Comparison of ENCODE assay signal across 9 mouse cellular contexts in the genomic region with DNA sequence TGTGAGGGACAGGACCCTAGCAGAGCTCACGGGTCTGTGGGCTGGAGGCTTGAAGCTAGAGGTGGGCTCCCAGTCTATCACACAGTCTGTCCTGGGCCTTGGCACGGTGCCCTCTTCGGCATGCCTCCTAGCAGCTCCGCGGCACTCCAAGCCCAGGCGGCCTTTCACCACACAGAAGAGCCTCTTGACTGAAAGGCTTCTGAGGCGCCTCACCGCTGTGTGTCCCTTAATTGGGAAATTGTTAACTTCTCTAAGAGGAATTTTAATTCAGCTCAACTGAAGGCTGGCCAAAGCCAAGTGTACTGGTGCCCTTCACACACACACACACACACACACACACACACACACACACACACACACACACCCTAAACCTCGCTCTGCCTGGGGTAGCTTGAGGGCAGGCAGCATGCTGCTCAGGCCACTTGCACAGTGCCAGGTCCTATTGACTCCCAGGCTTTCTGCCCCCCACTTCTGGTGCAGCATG. TPM values are rescaled to one million over a fixed set of nuclear protein-coding genes. Genes with fewer than 3 reads are reported as not detected.
A peak's percentile ranks its signal among the peaks of the same experiment; 100 is the strongest.
DNase-seq lines count a peak whose midpoint lies in the region; ATAC-seq lines count a peak whose summit lies in the region.
"Had no signal": no experiment of that assay in that cellular context is flagged by ENCODE, and none has a peak within 500 bp of the region (broad histone marks: within the 10 kb centered on the region; RNA-seq: fewer than 3 reads in every experiment).

No protein-coding gene starts in this region.

- no peak overlapping the region for H3K9ac ChIP-seq in embryonic facial prominence, embryonic 14.5 days (ENCODE audit: low read depth, low read length)
- no peak overlapping the region for H3K9ac ChIP-seq in neural tube, embryonic 15.5 days (replicated peaks)
- H3K9ac ChIP-seq in liver, embryonic 11.5 days (ENCODE audit: low read depth, low read length): no peak overlapping the region
- H3K9ac ChIP-seq in intestine, embryonic 16.5 days (ENCODE audit: low read depth, low read length): no peak overlapping the region
- H3K9ac ChIP-seq: limb, embryonic 12.5 days had no signal

- H3K4me3 ChIP-seq in embryonic facial prominence, embryonic 14.5 days (ENCODE audit: low read depth, low read length): no peak overlapping the region
- no peak overlapping the region for H3K4me3 ChIP-seq in embryonic facial prominence, embryonic 10.5 days
- H3K4me3 ChIP-seq in neural tube, embryonic 15.5 days (replicated peaks): no peak overlapping the region
- no peak overlapping the region for H3K4me3 ChIP-seq in liver, embryonic 11.5 days (ENCODE audit: low read depth, low read length)
- H3K4me3 ChIP-seq in intestine, embryonic 16.5 days (ENCODE audit: low read length): no peak overlapping the region
- H3K4me3 ChIP-seq: limb, embryonic 12.5 days had no signal

- no peaks in the 10 kb centered on the region for H3K27me3 ChIP-seq in embryonic facial prominence, embryonic 14.5 days (replicated peaks; ENCODE audit: control insufficient read depth, insufficient read depth, low read length)
- H3K27me3 ChIP-seq in embryonic facial prominence, embryonic 10.5 days (replicated peaks; ENCODE audit: low read depth, poor library complexity, severe bottlenecking): no peaks in the 10 kb centered on the region
- H3K27me3 ChIP-seq in neural tube, embryonic 15.5 days (replicated peaks): 0 out of 2 replicates have a peak, but pooled peaks cover 8% of the 10 kb centered on the region
- no peaks in the 10 kb centered on the region for H3K27me3 ChIP-seq in liver, embryonic 11.5 days (replicated peaks; ENCODE audit: control insufficient read depth, insufficient read depth, low read length)
- H3K27me3 ChIP-seq in intestine, embryonic 16.5 days (replicated peaks; ENCODE audit: control insufficient read depth, insufficient read depth, low read length): no peaks in the 10 kb centered on the region
- H3K27me3 ChIP-seq: limb, embryonic 12.5 days had no signal

- H3K27ac ChIP-seq in embryonic facial prominence, embryonic 14.5 days (replicated peaks; ENCODE audit: low read depth, low read length): no peak overlapping the region
- H3K27ac ChIP-seq in embryonic facial prominence, embryonic 10.5 days (replicated peaks): no peak overlapping the region; the same call in 1 of the 2 replicates
- no peak overlapping the region for H3K27ac ChIP-seq in neural tube, embryonic 15.5 days (replicated peaks)
- H3K27ac ChIP-seq in liver, embryonic 11.5 days (ENCODE audit: low read depth, low read length): no peak overlapping the region
- H3K27ac ChIP-seq in intestine, embryonic 16.5 days (ENCODE audit: low read length): no peak overlapping the region
- H3K27ac ChIP-seq: limb, embryonic 12.5 days had no signal

- no peak for DNase-seq in embryonic facial prominence, embryonic 14.5 days (ENCODE audit: low spot score)
- DNase-seq in embryonic facial prominence, embryonic 10.5 days (ENCODE audit: low spot score): no peak
- DNase-seq in right cerebral cortex, postnatal 10 days (ENCODE audit: low spot score in 2 of 2): peak; percentile 75 to 77
- DNase-seq in right cerebral cortex, adult 18-20 months: no peak
- peak; percentile 45 for DNase-seq in kidney, postnatal 14 days
- no peak for DNase-seq in liver, embryonic 11.5 days (ENCODE audit: low spot score)

- H3K4me2 ChIP-seq in embryonic facial prominence, embryonic 14.5 days (ENCODE audit: low read depth, low read length): no peak overlapping the region
- no peak overlapping the region for H3K4me2 ChIP-seq in neural tube, embryonic 15.5 days
- H3K4me2 ChIP-seq in liver, embryonic 11.5 days: no peak overlapping the region
- no peak overlapping the region for H3K4me2 ChIP-seq in intestine, embryonic 16.5 days (ENCODE audit: low read depth, low read length)
- H3K4me2 ChIP-seq: limb, embryonic 12.5 days had no signal

- H3K9me3 ChIP-seq in embryonic facial prominence, embryonic 14.5 days (ENCODE audit: control insufficient read depth, low read length): no peaks in the 10 kb centered on the region
- no peaks in the 10 kb centered on the region for H3K9me3 ChIP-seq in embryonic facial prominence, embryonic 10.5 days
- no peaks in the 10 kb centered on the region for H3K9me3 ChIP-seq in neural tube, embryonic 15.5 days (replicated peaks)
- H3K9me3 ChIP-seq in liver, embryonic 11.5 days (ENCODE audit: control insufficient read depth, low read length): no peaks in the 10 kb centered on the region
- no peaks in the 10 kb centered on the region for H3K9me3 ChIP-seq in intestine, embryonic 16.5 days (ENCODE audit: control insufficient read depth, low read length)
- H3K9me3 ChIP-seq: limb, embryonic 12.5 days had no signal

- H3K36me3 ChIP-seq in embryonic facial prominence, embryonic 14.5 days (ENCODE audit: control insufficient read depth, insufficient read depth, low read length): no peaks in the 10 kb centered on the region
- H3K36me3 ChIP-seq in embryonic facial prominence, embryonic 10.5 days (replicated peaks): no peaks in the 10 kb centered on the region
- H3K36me3 ChIP-seq in neural tube, embryonic 15.5 days: no peaks in the 10 kb centered on the region
- H3K36me3 ChIP-seq in liver, embryonic 11.5 days (ENCODE audit: control insufficient read depth, insufficient read depth, low read length): no peaks in the 10 kb centered on the region
- H3K36me3 ChIP-seq in intestine, embryonic 16.5 days (ENCODE audit: control insufficient read depth, insufficient read depth, low read length): no peaks in the 10 kb centered on the region
- H3K36me3 ChIP-seq: limb, embryonic 12.5 days had no signal

- H3K4me1 ChIP-seq in embryonic facial prominence, embryonic 14.5 days (ENCODE audit: control insufficient read depth, insufficient read depth, low read length): no peaks in the 10 kb centered on the region
- H3K4me1 ChIP-seq in embryonic facial prominence, embryonic 10.5 days: peaks cover 35% of the 10 kb centered on the region
- H3K4me1 ChIP-seq in neural tube, embryonic 15.5 days: peaks cover 17% of the 10 kb centered on the region
- H3K4me1 ChIP-seq in liver, embryonic 11.5 days (replicated peaks; ENCODE audit: control insufficient read depth, insufficient read depth, low read length): no peaks in the 10 kb centered on the region
- H3K4me1 ChIP-seq in intestine, embryonic 16.5 days (ENCODE audit: control insufficient read depth, insufficient read depth, low read length): no peaks in the 10 kb centered on the region

- ATAC-seq in embryonic facial prominence, embryonic 14.5 days (ENCODE audit: low read depth): peak; percentile 78; the same call in 1 of the 2 replicates
- peak; percentile 56; the same call in 1 of the 2 replicates for ATAC-seq in neural tube, embryonic 15.5 days (ENCODE audit: low FRiP score)
- ATAC-seq in liver, embryonic 11.5 days (replicated peaks; ENCODE audit: low FRiP score): no peak
- ATAC-seq in intestine, embryonic 16.5 days: no peak

- 71% methylated on average over 9 of the region's 9 CpGs for WGBS in embryonic facial prominence, embryonic 14.5 days
- WGBS in embryonic facial prominence, embryonic 10.5 days: 75% methylated on average over 9 of the region's 9 CpGs
- 41% methylated on average over 9 of the region's 9 CpGs for WGBS in neural tube, embryonic 15.5 days
- WGBS in liver, embryonic 11.5 days: 87% methylated on average over 9 of the region's 9 CpGs
- 71% methylated on average over 9 of the region's 9 CpGs for WGBS in intestine, embryonic 16.5 days

RNA-seq across cellular contexts. Expression of gene Lingo1, which starts 28.6 kb away (rescaled TPM):
- polyA plus RNA-seq in embryonic facial prominence, embryonic 14.5 days (2014; fragmentation: Nextera tagmentation; extraction: Ambion mirVana): 6.4 and 8.3 TPM in 2 replicates
- 2.1 and 2.4 TPM in 2 replicates for polyA plus RNA-seq in embryonic facial prominence, embryonic 10.5 days (2016; fragmentation: Nextera tagmentation; extraction: Ambion mirVana)
- polyA plus RNA-seq in neural tube, embryonic 15.5 days (2015; fragmentation: Nextera tagmentation; extraction: Ambion mirVana): 67.4 and 72.2 TPM in 2 replicates
- polyA plus RNA-seq in liver, embryonic 11.5 days (2014; fragmentation: Nextera tagmentation; extraction: Ambion mirVana): 2.0 and 2.6 TPM in 2 replicates
- polyA plus RNA-seq in intestine, embryonic 16.5 days (2015; fragmentation: Nextera tagmentation; extraction: Ambion mirVana): 1.0 and 1.7 TPM in 2 replicates

Comparison
In these comparisons a context has a peak if more than half of its experiments do, and no peak if none do; other contexts are left out.
1. DNase-seq: peak in right cerebral cortex, postnatal 10 days (2 of 2) and kidney, postnatal 14 days (single experiment); none in embryonic facial prominence, embryonic 14.5 days (single experiment), embryonic facial prominence, embryonic 10.5 days (single experiment), right cerebral cortex, adult 18-20 months (single experiment) and liver, embryonic 11.5 days (single experiment).
2. ATAC-seq: peak in embryonic facial prominence, embryonic 14.5 days (single experiment) and neural tube, embryonic 15.5 days (single experiment); none in liver, embryonic 11.5 days (single experiment) and intestine, embryonic 16.5 days (single experiment).